Mouse (Mus musculus): ENCODE data around the gene Adad2.

Adad2 gene

DNA sequence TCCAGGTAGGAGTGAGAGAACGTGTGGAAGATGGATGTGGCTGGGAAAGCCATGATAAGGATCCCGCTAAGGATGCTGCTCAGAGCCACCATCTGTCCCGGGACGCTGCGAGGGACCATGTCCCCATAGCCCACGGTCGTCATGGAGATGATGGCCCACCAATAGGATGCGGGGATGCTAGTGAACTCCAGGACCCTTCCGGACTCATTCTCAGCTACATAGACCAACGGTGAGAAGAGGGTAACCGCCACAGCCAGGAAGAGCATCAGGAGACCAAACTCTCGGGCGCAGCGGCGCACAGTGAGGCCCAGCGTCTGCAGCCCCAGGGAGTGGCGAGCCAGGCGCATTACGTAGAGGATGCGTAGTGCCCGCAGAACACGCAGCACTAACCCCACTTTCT is 13.2 kb downstream of the Adad2 start:
- CTCF ChIA-PET: interaction anchor here (0.6 to 1.5 kb wide), 11 partner anchors 11 to 388 kb away, joined by 3 to 9 read pairs (median 3); no protein-coding TSS in a partner anchor
- POLR2A ChIA-PET: interaction anchor here in 3 of 4 experiments (0.6 to 2.1 kb wide), 7 partner anchors 10 to 68 kb away, joined by 3 to 11 read pairs (median 4); partner anchors contain the start of genes Mbtps1 (in 2 of the 3) and Kcng4 (in 1 of the 3)

- CTCF ChIA-PET: interaction anchor here in 2 of 4 experiments (1.2 to 2.3 kb wide), 3 partner anchors 49 to 213 kb away, joined by 3 to 13 read pairs (median 4); no protein-coding TSS in a partner anchor
- POLR2A ChIA-PET: interaction anchor here in 3 of 4 experiments (0.6 to 2.3 kb wide), 5 partner anchors 9 to 1866 kb away, joined by 3 to 10 read pairs (median 4); partner anchors contain the start of genes Mbtps1 (in 2 of the 3) and Taf1c (in 1 of the 3)
Observed at GRCm38 (mm10) chr8:119627199-119627598, 14.7 kb downstream of the Adad2 start.

DNA sequence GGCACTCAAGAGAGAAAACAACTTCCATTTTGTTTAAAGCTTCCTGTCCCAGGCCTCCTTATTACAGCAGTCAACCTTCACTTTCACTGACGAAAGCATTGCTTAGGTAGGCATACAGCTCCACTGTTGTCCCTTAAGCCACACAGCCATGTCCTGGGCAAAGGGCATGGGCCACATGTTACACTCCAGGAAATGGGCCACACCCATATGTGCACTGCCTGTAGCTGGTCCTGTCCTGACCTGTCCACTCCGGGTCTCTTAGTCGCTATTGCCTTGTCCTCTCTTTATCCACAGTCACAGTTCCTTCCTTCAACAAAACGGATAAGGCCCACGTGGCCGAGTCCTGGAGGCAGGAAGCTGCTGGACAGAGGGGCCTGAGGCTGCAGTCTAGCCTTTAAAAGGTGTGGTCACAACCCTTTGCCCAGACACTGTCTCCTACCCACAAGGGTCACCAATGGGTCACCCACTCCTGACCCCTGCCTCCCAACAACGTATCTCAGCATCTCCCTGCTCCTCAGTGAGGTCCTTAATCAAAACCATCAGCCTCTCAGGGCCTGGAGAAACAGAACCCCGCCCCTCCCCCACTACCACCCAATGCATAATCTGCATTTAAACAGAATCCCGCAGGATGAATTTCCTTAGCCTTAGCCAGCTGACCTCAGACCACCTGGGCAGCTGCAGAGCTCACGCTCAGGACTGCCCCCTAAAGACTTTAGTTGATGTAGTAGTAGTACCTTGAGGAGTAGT is 15.2 kb downstream of the Adad2 start:
- CTCF ChIA-PET: interaction anchor here (0.6 to 2.3 kb wide), 12 partner anchors 11 to 1610 kb away, joined by 3 to 13 read pairs (median 3); no protein-coding TSS in a partner anchor
- POLR2A ChIA-PET: interaction anchor here in 3 of 4 experiments (0.6 to 2.3 kb wide), 9 partner anchors 9 to 1866 kb away, joined by 3 to 10 read pairs (median 4); partner anchors contain the start of genes Mbtps1 (in 2 of the 3), Slc38a8 (in 1 of the 3) and Taf1c (in 1 of the 3)

- CTCF ChIA-PET: interaction anchor here in 1 of 4 experiments (0.6 to 1.7 kb wide), 2 partner anchors 29 to 39 kb away, joined by 6 read pairs; no protein-coding TSS in a partner anchor
- POLR2A ChIA-PET: interaction anchor here in 2 of 4 experiments (1.1 to 2.2 kb wide), 4 partner anchors 8 to 72 kb away, joined by 3 to 16 read pairs (median 9); partner anchors contain the start of gene Mbtps1 (in 1 of the 2)
Observed at GRCm38 (mm10) chr8:119630841-119631240, 18.3 kb downstream of the Adad2 start.

DNA sequence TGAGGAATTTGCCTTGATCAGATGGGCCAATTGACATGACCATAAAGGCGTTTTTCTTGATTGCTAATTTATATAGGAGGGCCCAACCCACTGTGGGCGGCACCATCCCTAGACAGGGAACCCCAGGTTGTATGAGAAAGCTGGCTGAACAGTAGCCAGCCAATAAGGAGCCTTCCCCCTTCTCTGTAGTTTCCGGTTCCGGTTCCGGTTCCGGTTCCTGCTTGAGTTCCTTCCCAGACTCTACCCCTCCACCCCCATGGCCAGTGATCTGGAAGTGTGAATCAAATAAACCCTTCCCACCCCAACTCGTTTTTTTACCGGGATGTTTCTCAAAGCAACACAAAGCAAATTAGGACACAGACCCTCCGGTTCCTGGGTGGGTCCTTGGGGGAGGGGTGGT is 19.7 kb downstream of the Adad2 start:
- ChIA-PET POLR2A (interaction anchor here in 3 of 4 experiments (0.5 to 2.6 kb wide), 14 partner anchors 9 to 619 kb away, joined by 3 to 16 read pairs (median 4); partner anchors contain the start of genes Mbtps1 (in 2 of the 3), Adad2 (in 1 of the 3), Taf1c (in 1 of the 3) and Tldc1 (in 1 of the 3)), CTCF (interaction anchor here in 3 of 4 experiments (0.6 to 2.6 kb wide), 8 partner anchors 37 to 219 kb away, joined by 3 to 11 read pairs (median 4); no protein-coding TSS in a partner anchor)

DNA sequence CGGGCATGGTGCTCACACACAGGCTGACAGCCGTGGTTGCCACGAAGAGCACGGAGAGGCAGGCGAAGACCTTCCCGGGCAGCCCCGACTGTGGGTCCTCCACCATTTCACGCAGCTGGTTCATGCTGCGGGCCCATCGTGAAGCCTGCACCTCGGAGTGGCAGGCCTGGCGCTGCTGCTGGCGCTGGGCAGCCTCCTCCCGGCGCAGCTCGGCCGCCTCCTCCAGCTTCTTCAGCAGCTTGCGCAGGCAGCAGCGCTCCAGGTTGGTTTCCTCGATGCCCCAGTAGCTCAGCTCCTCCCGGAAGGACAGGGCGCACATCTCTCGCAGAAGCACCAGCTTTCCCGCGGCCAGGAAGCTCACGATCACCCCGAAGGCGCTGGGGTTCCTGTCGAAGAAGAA is 20.4 kb downstream of the Adad2 start:
- ChIA-PET POLR2A (interaction anchor here in 3 of 4 experiments (0.6 to 2.6 kb wide), 18 partner anchors 8 to 618 kb away, joined by 3 to 16 read pairs (median 4); partner anchors contain the start of genes Mbtps1 (in 2 of the 3), Taf1c (in 2 of the 3), Adad2 (in 1 of the 3) and Tldc1 (in 1 of the 3)), CTCF (interaction anchor here (0.6 to 2.6 kb wide), 12 partner anchors 28 to 220 kb away, joined by 3 to 11 read pairs (median 4); partner anchors contain the start of gene Taf1c (in 1 of the 4))

DNA sequence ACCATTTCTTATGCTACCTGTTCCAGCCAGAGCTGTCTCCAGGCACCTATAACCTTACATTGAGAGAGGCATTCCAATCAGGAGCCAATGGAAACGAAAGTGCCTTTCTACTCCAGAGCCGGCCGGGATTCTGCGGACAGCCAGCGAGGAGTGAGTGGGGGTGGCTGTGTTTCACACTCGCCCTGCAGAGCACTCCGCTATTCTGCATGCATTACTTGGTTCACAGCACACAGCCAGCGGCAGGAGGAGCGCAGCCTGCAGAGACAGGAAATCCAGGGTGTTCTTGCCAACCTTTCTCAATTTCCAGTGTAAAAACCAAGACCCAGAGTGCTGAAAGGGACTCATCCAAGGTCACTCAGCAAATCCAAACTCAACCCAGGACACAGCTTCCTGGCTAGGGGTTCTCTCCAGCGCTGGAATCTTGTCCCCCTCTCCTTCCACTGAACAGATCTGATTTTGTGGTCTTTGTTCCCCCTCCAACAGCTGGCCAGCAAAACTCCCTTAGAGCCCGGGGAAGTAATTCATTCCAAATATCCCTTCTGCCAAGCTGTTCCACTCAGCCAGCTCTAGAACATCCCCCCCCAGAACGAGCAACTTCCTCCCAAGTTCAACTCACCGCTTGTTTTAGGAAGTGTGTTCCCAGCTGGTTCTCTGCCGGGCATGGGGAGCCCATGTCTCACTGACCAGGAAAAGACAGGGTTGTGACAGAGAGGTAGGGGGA is 22.2 kb downstream of the Adad2 start:
- POLR2A ChIA-PET: interaction anchor here in 3 of 4 experiments (0.6 to 1.8 kb wide), 5 partner anchors 10 to 281 kb away, joined by 3 to 5 read pairs (median 4); no protein-coding TSS in a partner anchor
- CTCF ChIA-PET: interaction anchor here (0.6 to 2.1 kb wide), 8 partner anchors 21 to 223 kb away, joined by 3 to 11 read pairs (median 3); no protein-coding TSS in a partner anchor

GRCm38 (mm10) chr8:119635378-119635777 is 22.8 kb downstream of the Adad2 start, which contains the start of gene Kcng4:
Gene Kcng4, minus strand, starts transcription at chr8:119635680.
- ChIA-PET POLR2A (interaction anchor here in 3 of 4 experiments (0.6 to 1.8 kb wide), 5 partner anchors 9 to 984 kb away, joined by 3 to 17 read pairs (median 4); no protein-coding TSS in a partner anchor), CTCF (interaction anchor here (0.6 to 2.1 kb wide), 9 partner anchors 21 to 275 kb away, joined by 3 to 11 read pairs (median 4); no protein-coding TSS in a partner anchor)

- ChIA-PET CTCF (interaction anchor here in 3 of 4 experiments (0.6 to 2.1 kb wide), 10 partner anchors 10 to 276 kb away, joined by 3 to 11 read pairs (median 4); no protein-coding TSS in a partner anchor), POLR2A (interaction anchor here in 3 of 4 experiments (0.6 to 1.8 kb wide), 4 partner anchors 11 to 983 kb away, joined by 3 to 17 read pairs (median 4); partner anchors contain the start of gene Mbtps1 (in 1 of the 3))
Observed at GRCm38 (mm10) chr8:119635958-119636357, 23.4 kb downstream of the Adad2 start.

DNA sequence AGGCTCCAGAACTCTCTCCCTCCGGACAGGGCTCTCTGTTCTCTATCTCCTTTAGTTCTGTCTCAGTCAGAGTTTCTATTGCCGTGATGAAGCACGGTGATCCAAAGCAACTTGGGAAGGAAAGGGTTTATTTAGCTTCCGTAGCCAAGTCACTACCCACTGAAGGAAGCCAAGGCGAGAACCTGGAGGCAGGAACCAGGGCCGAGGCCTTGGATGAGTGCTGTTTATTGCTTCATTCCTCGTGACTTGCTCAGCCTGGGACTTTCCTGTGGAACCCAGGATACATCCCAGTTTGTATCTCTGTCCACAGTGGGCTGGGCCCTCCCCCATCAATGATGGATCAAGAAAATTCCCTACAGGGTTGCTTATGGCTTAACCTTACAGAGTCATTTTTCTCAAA is 24.2 kb downstream of the Adad2 start:
- ChIA-PET POLR2A (interaction anchor here in 1 of 4 experiments (1.3 kb wide), 1 partner anchor 78 kb away, joined by 3 read pairs; the partner anchor contains the start of gene Mbtps1), CTCF (interaction anchor here in 3 of 4 experiments (0.6 to 1.3 kb wide), 3 partner anchors 11 to 33 kb away, joined by 3 to 4 read pairs (median 3); no protein-coding TSS in a partner anchor)

GRCm38 (mm10) chr8:119637381-119637780 is 24.8 kb downstream of the Adad2 start:
- CTCF ChIA-PET: no interaction called here

DNA sequence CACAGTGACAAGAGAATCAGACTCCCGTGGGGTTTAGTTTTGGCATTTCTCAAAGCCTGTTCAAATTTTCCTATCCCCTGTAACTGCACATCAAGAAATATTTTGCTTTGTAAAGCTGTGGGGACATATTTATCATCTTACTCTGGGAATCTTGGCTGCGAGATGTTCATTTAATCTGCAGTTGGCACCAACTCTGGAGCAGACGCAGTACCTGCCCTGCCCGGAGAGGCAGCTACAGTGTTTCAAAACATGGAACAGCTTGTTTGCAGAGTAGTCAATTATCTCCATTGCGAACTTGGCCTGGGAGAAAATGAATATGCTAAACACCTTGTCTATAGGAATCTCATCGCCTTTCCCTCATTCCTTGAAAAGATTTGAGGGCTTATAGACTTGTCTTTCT is 25.7 kb downstream of the Adad2 start:
- ChIA-PET POLR2A (interaction anchor here in 1 of 4 experiments (0.9 kb wide), 1 partner anchor 137 kb away, joined by 3 read pairs; the partner anchor contains the start of gene Slc38a8), CTCF (interaction anchor here in 2 of 4 experiments (0.5 to 1.1 kb wide), 2 partner anchors 9 to 10 kb away, joined by 3 read pairs; no protein-coding TSS in a partner anchor)

More at GRCm38 (mm10) chr8:119637381-119637780, 24.8 kb downstream of the Adad2 start:
- POLR2A ChIA-PET: interaction anchor here in 1 of 4 experiments (0.6 to 0.9 kb wide), 2 partner anchors 123 to 136 kb away, joined by 3 read pairs; partner anchors contain the start of gene Slc38a8

GRCm38 (mm10) chr8:119639798-119640197 is 27.3 kb downstream of the Adad2 start:
- ChIA-PET POLR2A (interaction anchor here in 2 of 4 experiments (0.7 to 1.0 kb wide), 2 partner anchors 17 to 213 kb away, joined by 3 read pairs; no protein-coding TSS in a partner anchor), CTCF (interaction anchor here in 3 of 4 experiments (0.6 to 1.5 kb wide), 6 partner anchors 14 to 895 kb away, joined by 3 to 6 read pairs (median 4); no protein-coding TSS in a partner anchor)

DNA sequence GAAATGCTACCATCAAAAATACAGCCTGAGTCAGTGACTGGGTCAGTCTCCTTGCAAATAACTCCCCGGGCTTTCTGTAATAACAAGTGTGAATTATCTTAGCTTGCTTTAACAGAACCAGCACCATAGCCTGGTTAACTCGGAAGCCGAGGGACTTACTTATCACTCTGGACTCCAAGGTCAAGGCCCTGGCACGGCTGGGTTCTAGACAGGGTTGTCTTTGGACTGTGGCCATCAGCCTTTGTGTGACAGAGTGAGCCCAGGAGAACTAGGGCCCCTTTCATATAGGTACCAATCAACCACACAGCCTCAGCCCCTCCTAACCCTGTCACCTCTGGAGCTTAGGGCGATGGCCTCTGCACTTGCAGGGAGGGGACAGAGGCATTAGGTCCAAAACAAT is 28.5 kb downstream of the Adad2 start:
- ChIA-PET POLR2A (no interaction called here), CTCF (interaction anchor here in 1 of 4 experiments (0.7 to 1.7 kb wide), 3 partner anchors 15 to 541 kb away, joined by 3 to 6 read pairs (median 3); no protein-coding TSS in a partner anchor)

- POLR2A ChIA-PET: interaction anchor here in 1 of 4 experiments (0.6 kb wide), 1 partner anchor 1813 kb away, joined by 3 read pairs; no protein-coding TSS in a partner anchor
- CTCF ChIA-PET: interaction anchor here in 2 of 4 experiments (0.6 to 1.0 kb wide), 3 partner anchors 26 to 199 kb away, joined by 3 read pairs; no protein-coding TSS in a partner anchor
Observed at GRCm38 (mm10) chr8:119642960-119643359, 30.4 kb downstream of the Adad2 start.

GRCm38 (mm10) chr8:119644429-119644960 is 31.9 kb downstream of the Adad2 start:
- POLR2A ChIA-PET: interaction anchor here (0.6 to 1.8 kb wide), 6 partner anchors 9 to 290 kb away, joined by 3 to 5 read pairs (median 4); partner anchors contain the start of genes Mbtps1 (in 2 of the 4) and Kcng4 (in 1 of the 4)
- CTCF ChIA-PET: interaction anchor here in 3 of 4 experiments (0.7 to 1.8 kb wide), 10 partner anchors 12 to 328 kb away, joined by 3 to 10 read pairs (median 4); no protein-coding TSS in a partner anchor
